Mouse (Mus musculus) CH12.LX (cell line): ENCODE measurements around the gene Tnp2. TPM values are rescaled to one million over a fixed set of nuclear protein-coding genes. Genes with fewer than 3 reads are reported as not detected.
"Not testable (repeated sequence)": the region's sequence is repeated elsewhere in the genome, so short reads cannot be mapped to it uniquely, and the experiment has no call there.

Source experiments
- DNase-seq: peaks from one replicate; pipeline ENCODE4 v3.0.0-alpha.2; 2013; ENCODE audit errors: extremely low read depth
- H3K27ac ChIP-seq: 2 replicates; pipeline ENCODE4 v1.5.1; 2012; ENCODE audit warnings: low read depth, mild to moderate bottlenecking, control low read depth, moderate library complexity; ENCODE audit not compliant: insufficient read depth
- H3K27me3 ChIP-seq: replicated peaks from 2 replicates; pipeline ENCODE3; 2012; ENCODE audit warnings: inconsistent platforms
- H3K36me3 ChIP-seq, 2 experiments: replicated peaks in 1 of 2; 2 replicates each; pipeline versions ENCODE3 to v1.6.1; 2012; ENCODE audit warnings: inconsistent platforms in 1 of 2, low read length in 1 of 2, mild to moderate bottlenecking in 1 of 2, mixed read lengths in 1 of 2, moderate library complexity in 1 of 2; ENCODE audit not compliant: control insufficient read depth in 1 of 2, insufficient read depth in 1 of 2
- H3K4me1 ChIP-seq, 2 experiments: 2 replicates each; pipeline ENCODE4 v1.6.1; 2012; ENCODE audit warnings: inconsistent platforms in 1 of 2, moderate library complexity in 1 of 2; ENCODE audit not compliant: insufficient read depth in 2 of 2, control insufficient read depth in 1 of 2
- H3K4me2 ChIP-seq: 2 replicates; pipeline ENCODE4 v1.6.1; 2012; ENCODE audit warnings: low read depth, mild to moderate bottlenecking, control low read depth; ENCODE audit not compliant: poor library complexity, insufficient read depth, severe bottlenecking
- H3K4me3 ChIP-seq, 3 experiments: fragments of 150-350 bp in 1 of 3; sonication (generic) in 1 of 3; replicated peaks in 1 of 3; 2 replicates each; pipeline versions ENCODE3 to v1.5.1; 2011 to 2012; ENCODE audit warnings: low read depth in 2 of 3, low read length in 2 of 3, mild to moderate bottlenecking in 2 of 3, moderate library complexity in 2 of 3, control low read depth in 1 of 3, improper control_type of control experiment in 1 of 3, inconsistent platforms in 1 of 3, mixed read lengths in 1 of 3; ENCODE audit not compliant: poor library complexity in 1 of 3
- H3K79me2 ChIP-seq: replicated peaks from 2 replicates; pipeline ENCODE4 v1.6.1; 2012; ENCODE audit warnings: mild to moderate bottlenecking, moderate library complexity; ENCODE audit not compliant: control insufficient read depth, poor library complexity, insufficient read depth, severe bottlenecking; ENCODE audit errors: extremely low read depth
- H3K9ac ChIP-seq: 2 replicates; pipeline ENCODE4 v1.6.1; 2012; ENCODE audit warnings: low read depth, mild to moderate bottlenecking, control low read depth, moderate library complexity; ENCODE audit not compliant: insufficient read depth
- H3K9me3 ChIP-seq: replicated peaks from 2 replicates; pipeline ENCODE3; 2012; ENCODE audit warnings: low read length, inconsistent platforms, mixed read lengths
- BHLHE40 ChIP-seq: IDR thresholded peaks from 2 replicates; pipeline ENCODE4 v1.6.1; 2011; ENCODE audit warnings: mild to moderate bottlenecking, low read depth, low read length, improper control_type of control experiment
- CTCF ChIP-seq, 2 experiments: IDR thresholded peaks in 1 of 2; conservative IDR thresholded peaks in 1 of 2; 2 replicates each; pipeline ENCODE4 v1.5.1; 2011 to 2012; ENCODE audit warnings: low read depth in 2 of 2, low read length in 2 of 2, improper control_type of control experiment in 1 of 2, inconsistent platforms in 1 of 2, mild to moderate bottlenecking in 1 of 2, moderate library complexity in 1 of 2
- E2F4 ChIP-seq: IDR thresholded peaks from 2 replicates; pipeline ENCODE4 v1.6.1; 2011; ENCODE audit warnings: low read depth, low read length, improper control_type of control experiment; ENCODE audit not compliant: insufficient replicate concordance
- ELF1 ChIP-seq: IDR thresholded peaks from 2 replicates; pipeline ENCODE4 v1.6.1; 2014; ENCODE audit warnings: low read depth, mild to moderate bottlenecking, inconsistent platforms, low read length, improper control_type of control experiment
- EP300 ChIP-seq: IDR thresholded peaks from 2 replicates; pipeline ENCODE4 v1.6.1; 2011; ENCODE audit warnings: low read length, improper control_type of control experiment
- ETS1 ChIP-seq: conservative IDR thresholded peaks from 2 replicates; pipeline ENCODE4 v1.6.1; 2012; ENCODE audit warnings: low read depth, mild to moderate bottlenecking, inconsistent platforms, low read length, improper control_type of control experiment, moderate library complexity
- GABPA ChIP-seq: IDR thresholded peaks from 2 replicates; pipeline ENCODE4 v1.6.1; 2012; ENCODE audit warnings: low read depth, low read length, improper control_type of control experiment, inconsistent platforms; ENCODE audit not compliant: insufficient replicate concordance
- IRF4 ChIP-seq: IDR thresholded peaks from 2 replicates; pipeline ENCODE4 v1.6.1; 2014; ENCODE audit warnings: low read depth, mild to moderate bottlenecking, inconsistent platforms, low read length, improper control_type of control experiment
- JUND ChIP-seq: conservative IDR thresholded peaks from 2 replicates; pipeline ENCODE4 v1.6.1; 2011; ENCODE audit warnings: low read depth, low read length, improper control_type of control experiment
- KAT2A ChIP-seq: IDR thresholded peaks from 2 replicates; pipeline ENCODE4 v1.6.1; 2012; ENCODE audit warnings: low read length, improper control_type of control experiment, inconsistent platforms; ENCODE audit not compliant: insufficient replicate concordance
- MAFK ChIP-seq: IDR thresholded peaks from 2 replicates; pipeline ENCODE4 v1.6.1; 2011; ENCODE audit warnings: low read length, improper control_type of control experiment; ENCODE audit not compliant: insufficient replicate concordance
- MAX ChIP-seq: IDR thresholded peaks from 2 replicates; pipeline ENCODE4 v1.6.1; 2011; ENCODE audit warnings: low read length, improper control_type of control experiment
- MEF2A ChIP-seq: IDR thresholded peaks from 2 replicates; pipeline ENCODE4 v1.6.1; 2014; ENCODE audit warnings: low read depth, mild to moderate bottlenecking, inconsistent platforms, low read length, improper control_type of control experiment, borderline replicate concordance
- MXI1 ChIP-seq: IDR thresholded peaks from 2 replicates; pipeline ENCODE4 v1.6.1; 2011; ENCODE audit warnings: mild to moderate bottlenecking, low read depth, low read length, improper control_type of control experiment
- MYC ChIP-seq: IDR thresholded peaks from 2 replicates; pipeline ENCODE4 v1.6.1; 2011; ENCODE audit warnings: low read depth, mild to moderate bottlenecking, improper control_type of control experiment, low read length
- POLR2A ChIP-seq: IDR thresholded peaks from 2 replicates; pipeline ENCODE4 v1.6.1; 2011; ENCODE audit warnings: low read depth, mild to moderate bottlenecking, improper control_type of control experiment, low read length
- RAD21 ChIP-seq: IDR thresholded peaks from 2 replicates; pipeline ENCODE4 v1.6.1; 2011; ENCODE audit warnings: low read depth, mild to moderate bottlenecking, low read length, improper control_type of control experiment, moderate library complexity
- RCOR1 ChIP-seq: conservative IDR thresholded peaks from 2 replicates; pipeline ENCODE4 v1.6.1; 2012; ENCODE audit warnings: low read depth, mild to moderate bottlenecking, inconsistent platforms, low read length, improper control_type of control experiment
- SIN3A ChIP-seq: IDR thresholded peaks from 2 replicates; pipeline ENCODE4 v1.6.1; 2012; ENCODE audit warnings: low read length, improper control_type of control experiment, inconsistent platforms
- SMC3 ChIP-seq: IDR thresholded peaks from 2 replicates; pipeline ENCODE4 v1.6.1; 2011; ENCODE audit warnings: low read depth, low read length, improper control_type of control experiment
- TCF12 ChIP-seq: IDR thresholded peaks from 2 replicates; pipeline ENCODE4 v1.6.1; 2014; ENCODE audit warnings: low read depth, mild to moderate bottlenecking, inconsistent platforms, low read length, improper control_type of control experiment
- USF2 ChIP-seq: conservative IDR thresholded peaks from 2 replicates; pipeline ENCODE4 v1.6.1; 2011; ENCODE audit warnings: low read depth, low read length, improper control_type of control experiment
- ZKSCAN1 ChIP-seq: IDR thresholded peaks from 2 replicates; pipeline ENCODE4 v1.6.1; 2012; ENCODE audit warnings: low read depth, inconsistent platforms, low read length, improper control_type of control experiment, borderline replicate concordance
- dilution Hi-C: fragments of 300-500 bp; cut with MboI; formaldehyde crosslinking; loops from 2 replicates; pipeline ENCODE4 v1.14.3; 2020; ENCODE audit warnings: low sequenced_read_pairs; ENCODE audit not compliant: extremely low pct_unique_long_range_greater_than_20kb, extremely low pct_ligation_motif_present
- in situ Hi-C: fragments of 300-500 bp; cut with MboI; formaldehyde crosslinking; loops from 3 replicates; pipeline ENCODE4 v1.14.3; 2019; ENCODE audit warnings: low sequenced_read_pairs, low pct_ligation_motif_present, low pct_unique_long_range_greater_than_20kb, mixed read lengths
- polyA plus RNA-seq: library from polyadenylated mRNA; unstranded; fragments of >175 nt; gene quantifications from 2 replicates; pipeline ENCODE4 v1.2.1, GENCODE M21; 2012; ENCODE audit warnings: low read depth; ENCODE audit not compliant: insufficient read length
- total RNA-seq, 2 experiments: library from RNA; depleted of rRNA; stranded (reverse); fragments of 300-350 nt in 1 of 2; fragments of >200 nt in 1 of 2; gene quantifications; 2 replicates each; pipeline ENCODE4 v1.2.3; 2012 to 2014

The Tnp2 gene
- total and polyA plus RNA-seq, 3 experiments, result 0.25 to 0.43 TPM; not detected in 1

DNA sequence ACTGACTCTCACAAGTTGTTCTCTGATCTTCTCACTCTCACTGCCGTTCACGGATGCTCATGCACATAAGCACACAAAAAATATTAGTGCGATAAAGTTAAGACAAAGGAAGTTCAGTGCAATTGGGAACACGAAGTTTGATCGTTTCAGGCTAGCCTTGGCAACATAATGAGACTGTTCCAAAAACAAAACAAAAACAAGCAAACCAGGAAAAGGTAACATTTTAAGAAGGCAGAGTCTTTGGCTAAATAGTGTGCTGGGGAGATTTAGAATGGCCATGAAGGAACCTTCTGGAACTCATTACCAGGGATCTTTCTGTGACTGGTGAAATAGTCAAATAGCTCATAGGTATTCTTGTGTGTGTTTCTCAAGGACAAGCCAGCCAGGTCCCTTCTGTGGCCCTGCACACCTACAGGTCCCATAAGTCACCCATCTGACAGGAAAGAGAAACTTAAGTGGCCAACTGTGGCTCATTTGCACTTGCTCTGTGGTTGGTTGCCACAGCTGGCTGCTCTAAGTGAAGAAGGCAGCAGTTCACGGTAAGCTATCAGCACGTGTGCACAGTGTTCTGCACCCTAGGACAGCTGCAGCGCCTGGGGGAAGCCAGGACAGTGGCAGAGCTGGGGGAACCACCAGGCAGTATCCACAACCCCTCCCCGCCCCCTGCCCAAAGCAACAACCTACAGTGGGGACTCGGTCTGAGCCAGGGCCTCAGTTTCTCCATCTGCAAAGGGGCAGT is 17.5 kb upstream of the Tnp2 start, which contains the start of gene Prm1:
TSS of gene Prm1 (minus strand) at position 51 of the 739 bp plus-strand sequence.
- dilution Hi-C loops (no loop called here), in situ Hi-C loops (no loop called here)
- Histone ChIP-seq H3K4me2 (no peak within 1 kb of the TSS), H3K36me3 (no peaks in the 10 kb centered on the region), H3K9me3 (no peaks in the 10 kb centered on the region), H3K9ac (no peak within 1 kb of the TSS), H3K79me2 (no peaks in the 10 kb centered on the region), H3K4me1 (peaks cover 11 to 22% of the 10 kb centered on the region in 2 experiments), H3K27ac (no peak within 1 kb of the TSS), H3K27me3 (peaks cover 27% of the 10 kb centered on the region), H3K4me3 (no peak within 1 kb of the TSS)
- TF ChIP-seq MAFK (peak; percentile 69), MAX (peak; percentile 87), SMC3 (peak; percentile 14; the same call in 1 of the 2 replicates), IRF4 (peak; percentile 73), MEF2A (peak; percentile 44; the same call in 1 of the 2 replicates), ZKSCAN1 (no peak), RCOR1 (no peak), GABPA (no peak), KAT2A (no peak), USF2 (no peak), BHLHE40 (peak; percentile 99), TCF12 (peak; percentile 93), POLR2A (no peak), SIN3A (peak; percentile 78; the same call in 1 of the 2 replicates), RAD21 (no peak; the same call in none of the 2 replicates), MYC (peak; percentile 79; the same call in 1 of the 2 replicates), JUND (no peak), CTCF (conservative IDR thresholded peaks at IDR 0.05 in 1 of 2, IDR thresholded peaks at IDR 0.05 in 1 of 2; ENCODE audit: low read depth in 2 of 2, low read length in 2 of 2) (no peak), EP300 (peak; percentile 76), ETS1 (peak; percentile 94), MXI1 (peak; percentile 85), ELF1 (no peak), E2F4 (no peak)
- peak; percentile 79 for DNase-seq

DNA sequence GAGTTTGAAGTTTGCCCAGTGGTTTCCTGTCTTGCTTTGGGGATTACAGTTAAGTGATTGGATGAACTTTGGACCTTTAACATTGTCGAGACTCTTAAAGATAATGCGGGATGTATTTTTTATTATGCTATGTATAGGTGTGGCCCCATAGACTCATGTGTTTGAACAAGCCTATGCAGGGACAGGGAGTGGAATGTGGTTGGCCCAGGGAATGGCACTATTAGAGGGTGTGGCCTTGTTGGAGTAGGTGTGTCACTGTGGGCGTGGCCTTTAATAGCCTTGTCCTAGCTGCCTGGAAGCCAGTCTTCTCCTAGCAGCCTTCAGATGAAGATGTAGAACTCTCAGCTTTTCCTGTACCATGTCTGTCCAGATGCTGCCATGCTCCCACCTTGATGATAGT is 14.0 kb upstream of the Tnp2 start:
- H3K9me3 ChIP-seq, in situ Hi-C loops, H3K9ac ChIP-seq, dilution Hi-C loops, H3K4me2 ChIP-seq, DNase-seq, H3K27ac ChIP-seq, H3K79me2 ChIP-seq, H3K27me3 ChIP-seq, H3K36me3 ChIP-seq, H3K4me3 ChIP-seq: not testable (repeated sequence)
- H3K4me1 ChIP-seq, result peaks cover 11 to 22% of the 10 kb centered on the region in 2 experiments
